Mouse (Mus musculus) myocyte (in vitro differentiated cells): ENCODE results near the gene Pop5.

ENCODE experiments used
- E2F4 ChIP-seq: IDR thresholded peaks from one replicate; pipeline ENCODE4 v1.6.1; 2011; ENCODE audit warnings: mild to moderate bottlenecking, control low read depth, moderate library complexity; ENCODE audit not compliant: insufficient read depth
- MYOG ChIP-seq, 3 experiments: IDR thresholded peaks; one replicate each; pipeline ENCODE4 v1.6.1; 2011; ENCODE audit warnings: control low read depth in 2 of 3, low read depth in 2 of 3, mild to moderate bottlenecking in 2 of 3; ENCODE audit not compliant: insufficient read length in 2 of 3, control insufficient read depth in 1 of 3, insufficient read depth in 1 of 3
- POLR2A ChIP-seq: IDR thresholded peaks from one replicate; pipeline ENCODE4 v1.6.1; 2011; ENCODE audit warnings: low read depth, mild to moderate bottlenecking, control low read depth, moderate library complexity; ENCODE audit not compliant: insufficient read length
- REST ChIP-seq: IDR thresholded peaks from one replicate; pipeline ENCODE4 v1.6.1; 2011; ENCODE audit warnings: mild to moderate bottlenecking, control low read depth, moderate library complexity; ENCODE audit not compliant: insufficient read depth, insufficient read length

- TF ChIP-seq E2F4 = no peak
- no peak for TF ChIP-seq POLR2A
- no peak for TF ChIP-seq REST
- no peak for TF ChIP-seq MYOG (IDR thresholded peaks at IDR 0.05; ENCODE audit: control insufficient read depth in 1 of 3, insufficient read depth in 1 of 3, insufficient read length in 2 of 3, low read depth in 2 of 3)
Measured at GRCm38 (mm10) chr5:115192828-115193195, 42.8 kb upstream of the Pop5 start.
